Mouse (Mus musculus) heart, embryonic 11.5 days (tissue): ENCODE measurements at regions not wholly inside any gene's neighbourhood (a gene's known extent, or its start where the extent isn't known, plus 50 kb on each side); places are given as distances from the start of the nearest gene placed in this dataset.

ENCODE experiments used
- ATAC-seq: fragments of 200-750 bp; cut with Nextera tagmentation; replicated peaks from 2 replicates; pipeline ENCODE4 v1.8.0; 2017; ENCODE audit warnings: moderate library complexity; ENCODE audit not compliant: insufficient number of reproducible peaks, low FRiP score, low TSS enrichment
- H3K27ac ChIP-seq: fragments of 300-500 bp; sonication (generic); 2 replicates; pipeline ENCODE4 v1.5.1; 2014; ENCODE audit warnings: mild to moderate bottlenecking, low read depth, low read length
- H3K27me3 ChIP-seq: fragments of 300-500 bp; sonication (generic); 2 replicates; pipeline ENCODE4 v1.6.1; 2014; ENCODE audit warnings: mild to moderate bottlenecking, low read length, mixed read lengths; ENCODE audit not compliant: control insufficient read depth, insufficient read depth
- H3K36me3 ChIP-seq: fragments of 300-500 bp; sonication (generic); 2 replicates; pipeline ENCODE4 v1.6.1; 2014; ENCODE audit warnings: mild to moderate bottlenecking, low read length, moderate library complexity, mixed read lengths; ENCODE audit not compliant: control insufficient read depth, insufficient read depth
- H3K4me1 ChIP-seq: fragments of 300-500 bp; sonication (generic); 2 replicates; pipeline ENCODE4 v1.6.1; 2014; ENCODE audit warnings: low read length; ENCODE audit not compliant: control insufficient read depth, insufficient read depth
- H3K4me2 ChIP-seq: fragments of 300-500 bp; sonication (generic); 2 replicates; pipeline ENCODE4 v1.6.1; 2014; ENCODE audit warnings: mild to moderate bottlenecking, moderate library complexity
- H3K4me3 ChIP-seq: fragments of 300-500 bp; sonication (generic); 2 replicates; pipeline ENCODE4 v1.5.1; 2014; ENCODE audit warnings: low read depth, low read length
- H3K9ac ChIP-seq: fragments of 300-500 bp; sonication (generic); 2 replicates; pipeline ENCODE4 v1.6.1; 2014; ENCODE audit warnings: mild to moderate bottlenecking, low read depth, low read length, moderate library complexity
- H3K9me3 ChIP-seq: fragments of 300-500 bp; sonication (generic); replicated peaks from 2 replicates; pipeline ENCODE4 v1.6.1; 2016; ENCODE audit warnings: low read length; ENCODE audit not compliant: control insufficient read depth
- WGBS: fragments of 180-500 bp; shearing (Covaris S2); extraction: QIAGEN DNeasy Blood & Tissue Kit; methylation state at CpG from one replicate; pipeline ENCODE4 v1.1.7; 2014; ENCODE audit not compliant: insufficient replicate concordance; 5-methylcytosine and 5-hydroxymethylcytosine counted together

DNA sequence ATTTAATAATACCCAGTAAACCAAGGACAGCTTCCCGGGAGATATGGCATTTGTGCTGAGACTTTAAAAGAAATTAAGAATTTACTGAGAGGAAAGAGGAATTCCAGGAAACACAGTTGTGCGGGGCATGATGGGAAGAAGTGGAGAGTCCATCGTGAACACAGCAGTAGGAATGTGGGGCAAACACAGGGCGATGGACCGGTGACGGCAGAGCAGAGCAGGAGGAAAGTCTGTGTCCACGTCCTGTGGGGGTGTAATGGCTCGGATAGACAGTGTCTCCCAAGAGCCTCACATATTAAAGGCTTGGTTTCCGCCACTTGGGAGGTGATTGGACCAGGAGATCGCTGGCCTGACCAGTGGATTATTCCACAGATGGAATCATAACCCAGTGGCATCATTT, 215.4 kb upstream of the Pkdcc start:
- Histone ChIP-seq H3K9me3 (no peaks in the 10 kb centered on the region), H3K9ac (no peak overlapping the region), H3K4me3 (no peak overlapping the region), H3K36me3 (no peaks in the 10 kb centered on the region), H3K27me3 (no peaks in the 10 kb centered on the region), H3K27ac (no peak overlapping the region), H3K4me1 (no peaks in the 10 kb centered on the region), H3K4me2 (no peak overlapping the region)
- WGBS, result 70% methylated on average over 10 of the region's 10 CpGs
- no peak for ATAC-seq

DNA sequence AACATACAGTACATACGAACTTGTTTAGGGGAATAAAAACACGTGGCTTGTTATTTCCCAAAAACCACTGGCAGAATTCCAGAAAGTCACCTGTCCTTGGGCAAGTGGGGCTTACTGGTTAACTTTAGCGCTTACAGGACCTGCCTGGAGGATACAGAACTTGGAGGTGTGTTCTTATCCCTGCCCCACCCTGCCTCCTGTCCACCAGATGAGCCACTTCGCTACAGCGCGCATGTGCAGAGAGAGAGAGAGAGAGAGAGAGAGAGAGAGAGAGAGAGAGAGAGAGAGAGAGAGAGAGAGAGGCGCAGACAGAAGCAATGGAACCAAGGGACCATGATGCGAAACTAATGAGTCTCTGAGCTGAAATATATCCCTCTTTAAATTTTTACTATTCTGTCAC, 214.7 kb upstream of the Pkdcc start:
- no peak for ATAC-seq
- Histone ChIP-seq H3K9ac (no peak overlapping the region), H3K9me3 (no peaks in the 10 kb centered on the region), H3K36me3 (no peaks in the 10 kb centered on the region), H3K4me2 (no peak overlapping the region), H3K27ac (no peak overlapping the region), H3K27me3 (no peaks in the 10 kb centered on the region), H3K4me1 (no peaks in the 10 kb centered on the region), H3K4me3 (no peak overlapping the region)
- 59% methylated on average over 8 of the region's 8 CpGs for WGBS

DNA sequence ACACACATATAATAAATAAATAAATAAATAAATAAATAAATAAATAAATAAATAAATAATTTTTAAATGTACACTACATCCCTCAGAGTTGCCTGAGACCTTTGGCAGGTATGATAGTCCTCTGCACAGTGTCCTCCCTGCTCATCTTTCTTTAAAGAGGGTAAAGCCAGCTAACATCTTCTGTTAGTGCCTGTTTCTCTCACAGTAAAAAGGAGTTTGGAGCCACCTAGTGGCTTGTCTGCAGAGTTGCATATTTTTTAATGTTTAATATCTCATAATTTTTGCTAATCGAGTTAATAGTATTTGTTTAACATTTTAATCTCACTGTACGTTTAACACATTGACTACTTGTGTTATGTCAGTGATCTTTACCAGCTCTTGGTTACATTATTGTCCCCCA, 213.5 kb upstream of the Pkdcc start:
- no peak for ATAC-seq
- 8% methylated on average over 2 of the region's 2 CpGs for whole genome bisulfite sequencing

DNA sequence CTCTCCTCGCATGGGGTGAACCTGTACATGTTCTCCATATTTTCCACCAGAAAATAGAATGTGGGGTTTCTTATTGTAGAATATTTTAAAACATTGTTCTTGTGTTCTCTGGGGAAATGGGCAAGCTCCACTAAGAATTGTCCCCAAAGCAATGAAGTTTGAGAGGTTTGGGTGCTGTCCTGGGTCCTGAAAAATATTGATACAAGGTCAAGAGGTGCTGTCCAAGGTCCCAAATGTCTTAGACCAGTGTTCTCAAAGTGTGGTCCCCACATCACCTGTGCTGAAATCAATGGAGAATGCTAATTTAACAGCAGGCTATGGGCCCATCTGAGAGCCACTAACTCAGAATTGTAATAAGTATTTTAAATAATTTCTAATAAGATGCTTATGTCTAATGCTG, 204.2 kb upstream of the Pkdcc start:
- Histone ChIP-seq H3K9me3 (no peaks in the 10 kb centered on the region), H3K4me1 (no peaks in the 10 kb centered on the region), H3K36me3 (no peaks in the 10 kb centered on the region), H3K4me2 (no peak overlapping the region), H3K27ac (no peak overlapping the region), H3K4me3 (no peak overlapping the region), H3K9ac (no peak overlapping the region), H3K27me3 (no peaks in the 10 kb centered on the region; the same call in 1 of the 2 replicates)
- 76% methylated on average over 1 of the region's 1 CpGs for WGBS
- ATAC-seq, result no peak

More for the DNA sequence above, 213.5 kb upstream of the Pkdcc start:
- H3K4me1 ChIP-seq, result no peaks in the 10 kb centered on the region
- H3K4me3 ChIP-seq, result no peak overlapping the region
- no peak overlapping the region for H3K27ac ChIP-seq
- H3K27me3 ChIP-seq, result no peaks in the 10 kb centered on the region
- H3K9me3 ChIP-seq, result no peaks in the 10 kb centered on the region
- no peaks in the 10 kb centered on the region for H3K36me3 ChIP-seq
- H3K9ac ChIP-seq, result no peak overlapping the region
- no peak overlapping the region for H3K4me2 ChIP-seq

DNA sequence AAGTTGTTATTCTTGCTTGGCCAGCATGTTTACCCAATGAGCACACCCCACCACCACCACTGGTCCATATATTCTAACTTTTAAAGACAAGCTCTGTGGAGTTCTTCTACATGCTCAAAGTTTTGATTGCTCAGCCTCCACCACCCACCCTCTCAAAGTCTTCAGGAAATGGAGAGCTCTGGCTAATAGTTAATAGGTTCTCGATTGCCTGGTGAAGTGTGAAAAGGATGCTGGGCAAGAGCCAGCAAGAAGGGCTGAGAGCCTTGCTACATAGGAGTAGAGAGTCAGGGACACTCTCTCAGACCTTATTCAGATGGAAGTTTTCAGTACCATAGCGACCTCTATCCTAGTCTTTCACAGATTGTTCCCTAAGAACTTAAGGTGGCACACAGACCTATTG, 199.4 kb upstream of the Pkdcc start:
- Histone ChIP-seq H3K4me2 (no peak overlapping the region), H3K4me3 (no peak overlapping the region), H3K27me3 (no peaks in the 10 kb centered on the region; the same call in 1 of the 2 replicates), H3K9ac (no peak overlapping the region), H3K27ac (no peak overlapping the region), H3K9me3 (no peaks in the 10 kb centered on the region), H3K4me1 (peaks cover 3% of the 10 kb centered on the region; the same call in 1 of the 2 replicates), H3K36me3 (no peaks in the 10 kb centered on the region)
- ATAC-seq, result no peak
- 49% methylated on average over 2 of the region's 2 CpGs for WGBS

DNA sequence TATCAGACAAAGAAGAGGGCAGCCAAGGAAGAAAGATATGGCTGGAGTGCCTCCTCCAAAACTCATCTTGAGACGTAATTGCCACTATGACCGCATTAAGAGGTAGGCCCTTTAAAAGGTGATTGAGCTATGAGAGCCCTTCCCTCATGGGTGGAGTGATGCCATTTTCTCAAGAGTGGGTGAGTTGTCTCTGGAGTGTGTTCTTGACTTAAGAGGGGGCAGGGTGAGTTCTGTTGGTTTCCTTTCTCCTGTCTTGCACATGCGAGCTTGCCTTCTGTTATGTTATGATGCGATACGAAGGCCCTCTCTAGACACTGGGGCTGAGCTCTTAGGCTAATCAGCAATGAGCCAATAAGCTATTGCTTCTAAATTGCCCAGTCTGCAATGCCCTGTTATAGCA, 198.2 kb upstream of the Pkdcc start:
- Histone ChIP-seq H3K9ac (no peak overlapping the region), H3K27ac (no peak overlapping the region), H3K4me1 (peaks cover 3% of the 10 kb centered on the region; the same call in 1 of the 2 replicates), H3K36me3 (no peaks in the 10 kb centered on the region), H3K4me2 (no peak overlapping the region), H3K9me3 (no peaks in the 10 kb centered on the region), H3K4me3 (no peak overlapping the region), H3K27me3 (no peaks in the 10 kb centered on the region; the same call in 1 of the 2 replicates)
- WGBS, result 74% methylated on average over 5 of the region's 5 CpGs
- no peak for ATAC-seq

DNA sequence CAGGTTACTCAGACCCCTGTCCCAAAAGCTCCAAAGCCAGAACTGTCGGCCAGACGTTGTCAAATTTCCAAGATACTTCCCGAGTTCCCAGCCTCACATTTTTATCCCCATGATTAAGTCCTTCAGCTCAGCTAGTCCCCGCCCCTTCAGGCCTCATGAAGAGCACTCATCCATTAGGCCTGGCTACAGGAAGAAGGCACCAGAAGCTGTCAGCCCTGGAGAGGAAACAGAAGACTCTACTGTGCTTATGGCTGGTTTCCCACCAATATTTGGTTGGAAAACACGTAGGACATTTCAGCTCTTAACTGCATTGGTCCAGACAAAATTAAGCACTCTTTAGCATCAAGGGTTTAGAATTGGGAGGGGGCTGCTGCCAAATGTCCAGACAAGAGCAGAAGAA, 195.8 kb upstream of the Pkdcc start:
- Histone ChIP-seq H3K27me3 (no peaks in the 10 kb centered on the region), H3K9me3 (no peaks in the 10 kb centered on the region), H3K9ac (no peak overlapping the region), H3K4me2 (no peak overlapping the region), H3K27ac (no peak overlapping the region), H3K36me3 (no peaks in the 10 kb centered on the region), H3K4me3 (no peak overlapping the region), H3K4me1 (peaks cover 3% of the 10 kb centered on the region; the same call in 1 of the 2 replicates)
- WGBS, result 53% methylated on average over 5 of the region's 5 CpGs
- ATAC-seq, result no peak

DNA sequence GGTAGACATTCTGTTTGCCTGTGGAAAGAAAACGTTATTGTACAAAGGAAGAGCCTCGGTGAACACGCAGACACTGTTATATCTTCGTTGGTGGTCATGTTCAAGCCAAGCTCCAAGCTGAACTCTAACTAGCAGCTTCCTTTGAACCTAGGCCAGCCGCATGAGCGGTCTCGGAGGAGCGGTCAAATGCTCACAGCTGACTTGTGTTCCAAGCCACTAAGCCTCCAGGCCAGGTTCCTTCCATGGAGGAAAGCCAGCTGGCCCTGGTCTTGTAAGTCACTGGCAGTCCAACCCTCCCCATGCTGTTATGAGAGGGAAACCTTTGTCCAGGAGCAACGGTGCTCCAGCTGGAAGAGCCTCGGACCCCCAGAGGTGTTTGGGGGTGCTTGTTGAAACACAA, 194.5 kb upstream of the Pkdcc start:
- Histone ChIP-seq H3K27me3 (no peaks in the 10 kb centered on the region), H3K36me3 (no peaks in the 10 kb centered on the region), H3K9me3 (no peaks in the 10 kb centered on the region), H3K4me3 (no peak overlapping the region), H3K4me1 (peaks cover 5% of the 10 kb centered on the region; the same call in 1 of the 2 replicates), H3K9ac (no peak overlapping the region), H3K4me2 (no peak overlapping the region), H3K27ac (no peak overlapping the region)
- no peak for ATAC-seq
- 73% methylated on average over 10 of the region's 10 CpGs for WGBS

DNA sequence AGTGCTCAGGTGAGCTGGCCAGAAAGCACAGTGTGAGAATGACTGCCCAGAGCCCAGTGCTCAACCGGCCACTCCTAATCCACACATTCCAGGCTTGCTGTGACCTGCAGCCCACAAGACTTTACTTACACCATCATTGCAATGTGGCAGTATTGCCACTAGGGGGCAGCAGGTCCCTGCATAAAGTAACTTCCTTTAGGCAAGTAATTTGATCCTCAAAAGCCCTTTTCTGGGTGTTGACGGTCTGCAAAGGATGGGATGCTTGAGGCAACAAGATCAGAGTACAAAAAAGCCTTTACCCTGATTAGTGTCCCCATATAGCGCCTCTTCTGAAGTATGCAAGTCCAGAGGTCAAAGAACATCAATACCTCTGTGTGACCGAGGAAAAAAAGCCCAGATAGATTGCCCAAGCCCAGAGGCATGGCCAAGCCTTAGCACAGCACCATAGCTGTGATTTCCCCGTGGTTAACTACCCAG, 189.7 kb upstream of the Pkdcc start:
- Histone ChIP-seq H3K4me2 (no peak overlapping the region), H3K27ac (no peak overlapping the region)
- 13% methylated on average over 5 of the region's 5 CpGs for WGBS

More for the DNA sequence above, 189.7 kb upstream of the Pkdcc start:
- Histone ChIP-seq H3K4me3 (no peak overlapping the region), H3K9me3 (no peaks in the 10 kb centered on the region), H3K36me3 (no peaks in the 10 kb centered on the region), H3K27me3 (no peaks in the 10 kb centered on the region), H3K9ac (no peak overlapping the region), H3K4me1 (peaks cover 3% of the 10 kb centered on the region; the same call in 1 of the 2 replicates)
- no peak for ATAC-seq
